Mouse (Mus musculus): ENCODE results near the gene Ptcd1. TPM values are rescaled to one million over a fixed set of nuclear protein-coding genes. Genes with fewer than 3 reads are reported as not detected.

The Ptcd1 gene
- polyA plus RNA-seq, 1 experiment from 2014 or later, result 25.1 TPM

- WGBS, result 72% methylated on average over 7 of the region's 7 CpGs
- ATAC-seq (replicated peaks), result no peak
- H3K9ac ChIP-seq (replicated peaks), result no peak overlapping the region
- H3K36me3 ChIP-seq, result peaks cover 11% of the 10 kb centered on the region; the same call in 1 of the 2 replicates
- no peaks in the 10 kb centered on the region for H3K27me3 ChIP-seq
- no peaks in the 10 kb centered on the region for H3K4me1 ChIP-seq
- H3K9me3 ChIP-seq, result no peaks in the 10 kb centered on the region
- no peak overlapping the region for H3K4me3 ChIP-seq
- no peak overlapping the region for H3K27ac ChIP-seq (replicated peaks)
- no peak overlapping the region for H3K4me2 ChIP-seq (replicated peaks)
Observed at GRCm38 (mm10) chr5:145120921-145121320, 46.0 kb downstream of the Ptcd1 start.

- no peak for ATAC-seq (replicated peaks)
Observed at GRCm38 (mm10) chr5:145119385-145119784, 47.5 kb downstream of the Ptcd1 start.

GRCm38 (mm10) chr5:145118461-145118860, 48.4 kb downstream of the Ptcd1 start:
- ATAC-seq (replicated peaks), result no peak
- Histone ChIP-seq H3K4me2 (replicated peaks) (no peak overlapping the region), H3K36me3 (no peaks in the 10 kb centered on the region), H3K4me1 (peaks cover 11% of the 10 kb centered on the region), H3K27ac (replicated peaks) (no peak overlapping the region), H3K4me3 (no peak overlapping the region), H3K27me3 (0 out of 2 replicates have a peak, but pooled peaks cover 4% of the 10 kb centered on the region), H3K9me3 (no peaks in the 10 kb centered on the region), H3K9ac (replicated peaks) (no peak overlapping the region)
- WGBS, result 88% methylated on average over 5 of the region's 5 CpGs

More at GRCm38 (mm10) chr5:145119385-145119784, 47.5 kb downstream of the Ptcd1 start:
- Histone ChIP-seq H3K4me2 (replicated peaks) (no peak overlapping the region), H3K27ac (replicated peaks) (no peak overlapping the region), H3K9ac (replicated peaks) (no peak overlapping the region), H3K36me3 (0 out of 2 replicates have a peak, but pooled peaks cover under 1% of the 10 kb centered on the region), H3K4me3 (no peak overlapping the region), H3K9me3 (no peaks in the 10 kb centered on the region), H3K27me3 (no peaks in the 10 kb centered on the region), H3K4me1 (peaks cover 5% of the 10 kb centered on the region)
- WGBS, result 99% methylated on average over 2 of the region's 2 CpGs

- Histone ChIP-seq H3K9ac (replicated peaks) (no peak overlapping the region), H3K9me3 (no peaks in the 10 kb centered on the region), H3K27ac (replicated peaks) (no peak overlapping the region), H3K4me3 (no peak overlapping the region), H3K36me3 (no peaks in the 10 kb centered on the region), H3K4me2 (replicated peaks) (no peak overlapping the region), H3K27me3 (0 out of 2 replicates have a peak, but pooled peaks cover 5% of the 10 kb centered on the region), H3K4me1 (peaks cover 11% of the 10 kb centered on the region)
- WGBS, result 72% methylated on average over 6 of the region's 6 CpGs
- no peak for ATAC-seq (replicated peaks)
Observed at GRCm38 (mm10) chr5:145118005-145118404, 48.9 kb downstream of the Ptcd1 start.

GRCm38 (mm10) chr5:145116916-145117315, 50.0 kb downstream of the Ptcd1 start:
- no peak overlapping the region for H3K27ac ChIP-seq (replicated peaks)
- no peak overlapping the region for H3K4me2 ChIP-seq (replicated peaks)
- H3K9ac ChIP-seq (replicated peaks), result no peak overlapping the region
- WGBS, result 46% methylated on average over 10 of the region's 10 CpGs
- no peak overlapping the region for H3K4me3 ChIP-seq
- peaks cover 11% of the 10 kb centered on the region for H3K4me1 ChIP-seq
- H3K36me3 ChIP-seq, result no peaks in the 10 kb centered on the region
- 0 out of 2 replicates have a peak, but pooled peaks cover 5% of the 10 kb centered on the region for H3K27me3 ChIP-seq
- no peaks in the 10 kb centered on the region for H3K9me3 ChIP-seq
- ATAC-seq (replicated peaks), result no peak

- peaks cover 11% of the 10 kb centered on the region for H3K4me1 ChIP-seq
- 0 out of 2 replicates have a peak, but pooled peaks cover 5% of the 10 kb centered on the region for H3K27me3 ChIP-seq
- no peak for ATAC-seq (replicated peaks)
- H3K4me3 ChIP-seq, result no peak overlapping the region
- peaks cover 3% of the 10 kb centered on the region; the same call in 1 of the 2 replicates for H3K36me3 ChIP-seq
- no peak overlapping the region for H3K4me2 ChIP-seq (replicated peaks)
- 64% methylated on average over 4 of the region's 4 CpGs for WGBS
- H3K9me3 ChIP-seq, result no peaks in the 10 kb centered on the region
- H3K27ac ChIP-seq (replicated peaks), result no peak overlapping the region
- no peak overlapping the region for H3K9ac ChIP-seq (replicated peaks)
Observed at GRCm38 (mm10) chr5:145116316-145116715, 50.6 kb downstream of the Ptcd1 start.

- no peak overlapping the region for H3K4me3 ChIP-seq
- no peak overlapping the region for H3K4me2 ChIP-seq (replicated peaks)
- H3K9ac ChIP-seq (replicated peaks), result no peak overlapping the region
- ATAC-seq (replicated peaks), result no peak
- H3K4me1 ChIP-seq, result peaks cover 11% of the 10 kb centered on the region
- no peaks in the 10 kb centered on the region for H3K9me3 ChIP-seq
- WGBS, result 91% methylated on average over 5 of the region's 5 CpGs
- H3K27ac ChIP-seq (replicated peaks), result no peak overlapping the region
- 0 out of 2 replicates have a peak, but pooled peaks cover 5% of the 10 kb centered on the region for H3K27me3 ChIP-seq
- peaks cover 8% of the 10 kb centered on the region for H3K36me3 ChIP-seq
Observed at GRCm38 (mm10) chr5:145115736-145116135, 51.2 kb downstream of the Ptcd1 start.

- no peak overlapping the region for H3K27ac ChIP-seq (replicated peaks)
- H3K4me2 ChIP-seq (replicated peaks), result peak overlapping the region; percentile 53
- H3K9me3 ChIP-seq, result no peaks in the 10 kb centered on the region
- H3K36me3 ChIP-seq, result peaks cover 17% of the 10 kb centered on the region
- H3K9ac ChIP-seq (replicated peaks), result peak overlapping the region; percentile 42
- WGBS, result 15% methylated on average over 40 of the region's 40 CpGs
- ATAC-seq (replicated peaks), result peak; percentile 30; the same call in 1 of the 2 replicates
- H3K4me1 ChIP-seq, result peaks cover 11% of the 10 kb centered on the region
- H3K4me3 ChIP-seq, result peak overlapping the region; percentile 44
- 0 out of 2 replicates have a peak, but pooled peaks cover 5% of the 10 kb centered on the region for H3K27me3 ChIP-seq
Observed at GRCm38 (mm10) chr5:145114606-145115473, 52.1 kb downstream of the Ptcd1 start.

- under 1% methylated on average over 39 of the region's 53 CpGs for WGBS
- no peaks in the 10 kb centered on the region for H3K9me3 ChIP-seq
- 0 out of 2 replicates have a peak, but pooled peaks cover 5% of the 10 kb centered on the region for H3K27me3 ChIP-seq
- peak within 1 kb of the TSS; percentile 44 for H3K4me3 ChIP-seq
- no peak within 1 kb of the TSS for H3K27ac ChIP-seq (replicated peaks)
- H3K36me3 ChIP-seq, result peaks cover 23% of the 10 kb centered on the region
- peak; percentile 39; the same call in 1 of the 2 replicates for ATAC-seq (replicated peaks)
- peak within 1 kb of the TSS; percentile 53 for H3K4me2 ChIP-seq (replicated peaks)
- peak within 1 kb of the TSS; percentile 42 for H3K9ac ChIP-seq (replicated peaks)
- peaks cover 11% of the 10 kb centered on the region for H3K4me1 ChIP-seq
Observed at GRCm38 (mm10) chr5:145114071-145114605, 52.8 kb downstream of the Ptcd1 start, which contains the start of gene Arpc1b. Gene Arpc1b (plus strand): TSS chr5:145114215.

- Histone ChIP-seq H3K4me2 (replicated peaks) (peak overlapping the region; percentile 53), H3K4me3 (no peak overlapping the region), H3K27ac (replicated peaks) (no peak overlapping the region), H3K4me1 (peaks cover 11% of the 10 kb centered on the region), H3K27me3 (0 out of 2 replicates have a peak, but pooled peaks cover 5% of the 10 kb centered on the region), H3K9me3 (no peaks in the 10 kb centered on the region), H3K36me3 (peaks cover 29% of the 10 kb centered on the region), H3K9ac (replicated peaks) (no peak overlapping the region)
- WGBS, result 41% methylated on average over 2 of the region's 2 CpGs
- no peak for ATAC-seq (replicated peaks)
Observed at GRCm38 (mm10) chr5:145113416-145113815, 53.5 kb downstream of the Ptcd1 start.

- Histone ChIP-seq H3K27ac (replicated peaks) (no peak overlapping the region), H3K4me2 (replicated peaks) (no peak overlapping the region), H3K27me3 (0 out of 2 replicates have a peak, but pooled peaks cover 5% of the 10 kb centered on the region), H3K9ac (replicated peaks) (no peak overlapping the region), H3K9me3 (no peaks in the 10 kb centered on the region), H3K4me3 (no peak overlapping the region), H3K36me3 (peaks cover 37% of the 10 kb centered on the region), H3K4me1 (peaks cover 11% of the 10 kb centered on the region)
- no peak for ATAC-seq (replicated peaks)
- 86% methylated on average over 8 of the region's 8 CpGs for WGBS
Observed at GRCm38 (mm10) chr5:145112566-145112965, 54.3 kb downstream of the Ptcd1 start.

- Histone ChIP-seq H3K9me3 (no peaks in the 10 kb centered on the region), H3K4me3 (no peak overlapping the region), H3K4me1 (peaks cover 11% of the 10 kb centered on the region), H3K9ac (replicated peaks) (no peak overlapping the region), H3K27me3 (0 out of 2 replicates have a peak, but pooled peaks cover 5% of the 10 kb centered on the region), H3K27ac (replicated peaks) (no peak overlapping the region), H3K4me2 (replicated peaks) (no peak overlapping the region), H3K36me3 (peaks cover 57% of the 10 kb centered on the region)
- no peak for ATAC-seq (replicated peaks)
- 92% methylated on average over 6 of the region's 6 CpGs for WGBS
Observed at GRCm38 (mm10) chr5:145110401-145110800, 56.5 kb downstream of the Ptcd1 start.

Measured in forebrain, embryonic 15.5 days (tissue).